In genomic region chr12:37273964-37274657, GRCm38 (mm10) we compare ENCODE assay signal across 18 mouse cellular contexts.
"Had no signal": no experiment of that assay in that cellular context is flagged by ENCODE, and none has a peak within 500 bp of the region (broad histone marks: within the 10 kb centered on the region; RNA-seq: fewer than 3 reads in every experiment).

No protein-coding gene starts in this region.

- H3K27me3 ChIP-seq: limb, embryonic 12.5 days; limb, embryonic 15.5 days; megakaryocyte, embryonic 14.5 days; neural tube, embryonic 13.5 days had no signal

- H3K36me3 ChIP-seq: limb, embryonic 12.5 days; limb, embryonic 15.5 days; neural tube, embryonic 13.5 days had no signal

- H3K4me3 ChIP-seq: left cerebral cortex, adult 2 months; limb, embryonic 12.5 days; limb, embryonic 15.5 days; megakaryocyte, embryonic 14.5 days; neural tube, embryonic 13.5 days had no signal

- H3K9ac ChIP-seq: limb, embryonic 12.5 days; limb, embryonic 15.5 days; liver, embryonic 14.5 days; liver, postnatal 0 days; lung, embryonic 14.5 days; neural tube, embryonic 13.5 days had no signal

- H3K27ac ChIP-seq: kidney, postnatal 0 days; left cerebral cortex, adult 2 months; limb, embryonic 12.5 days; limb, embryonic 15.5 days; liver, embryonic 14.5 days; neural tube, embryonic 13.5 days had no signal

- H3K4me2 ChIP-seq: limb, embryonic 12.5 days; limb, embryonic 15.5 days; liver, embryonic 11.5 days; lung, embryonic 14.5 days; neural tube, embryonic 13.5 days had no signal

- ATAC-seq: intestine, postnatal 0 days; liver, postnatal 0 days had no signal

- H3K9me3 ChIP-seq: limb, embryonic 12.5 days; limb, embryonic 15.5 days; megakaryocyte, embryonic 14.5 days; neural tube, embryonic 13.5 days had no signal

- H3K4me1 ChIP-seq: limb, embryonic 15.5 days; megakaryocyte, embryonic 14.5 days; neural tube, embryonic 13.5 days had no signal

- DNase-seq: kidney, adult 2 months; kidney, postnatal 25 days; layer of hippocampus, postnatal 36 days; liver, postnatal 0 days; lung, embryonic 14.5 days; lung, postnatal 10 days; lung, postnatal 36 days; thymus, adult 18-20 months; thymus, postnatal 4 days had no signal
